Mouse (Mus musculus): ENCODE results near the gene Dctn5.
"Not testable (repeated sequence)": the region's sequence is repeated elsewhere in the genome, so short reads cannot be mapped to it uniquely, and the experiment has no call there.

Dctn5 gene

DNA sequence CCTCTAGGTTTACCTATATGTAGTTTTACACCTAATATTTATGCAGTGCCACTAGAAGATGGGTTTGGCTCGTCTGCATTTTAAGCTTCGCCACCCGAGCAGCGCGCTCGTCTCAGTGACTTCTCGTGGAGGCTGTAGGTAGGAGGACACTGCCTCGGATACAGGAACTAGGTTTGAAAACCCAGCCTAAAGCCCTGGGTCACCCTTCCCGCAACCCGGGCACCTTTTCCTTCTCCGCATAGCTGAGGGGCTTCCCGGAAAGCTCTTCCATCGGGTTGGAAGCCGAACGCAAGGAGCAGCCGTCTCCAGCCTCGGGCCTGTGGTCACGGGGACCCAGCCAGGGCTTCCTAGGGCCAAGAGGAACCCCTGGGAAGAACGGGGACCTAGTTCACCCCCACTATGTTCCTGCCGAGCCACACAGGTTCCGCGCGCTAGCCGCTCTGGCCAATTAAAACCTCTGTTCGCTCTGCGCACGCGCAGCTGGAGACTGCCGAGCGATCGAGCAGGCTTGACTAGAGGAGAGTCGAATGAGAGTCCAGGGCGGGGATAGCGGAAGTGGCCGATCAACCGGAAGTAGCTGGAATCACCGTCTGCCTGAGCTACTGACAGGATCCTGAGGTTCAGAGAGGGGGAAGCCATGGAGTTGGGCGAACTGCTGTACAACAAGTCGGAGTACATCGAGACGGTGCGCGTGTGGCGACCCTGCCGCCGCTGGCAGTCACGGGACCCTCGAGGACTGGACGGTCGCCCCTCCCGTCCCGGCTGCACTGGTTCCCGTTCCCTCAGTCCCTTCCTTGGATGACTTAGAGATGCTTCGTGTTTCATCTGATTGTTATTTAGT is at the start of gene Dctn5, which contains the start of gene Palb2:
Gene Dctn5 (plus strand): TSS at position 545 of the 841 bp plus-strand sequence.
Gene Palb2 (minus strand): TSS at position 489 of the 841 bp plus-strand sequence.
- DNase-seq (ENCODE audit: low spot score): peak; percentile 98

GRCm38 (mm10) chr7:122087195-122087982 is 45.5 kb upstream of the Dctn5 start:
- DNase-seq (ENCODE audit: low spot score): no peak

- no peak for DNase-seq (ENCODE audit: low spot score)
Measured at GRCm38 (mm10) chr7:122094564-122095330, 38.1 kb upstream of the Dctn5 start.

DNA sequence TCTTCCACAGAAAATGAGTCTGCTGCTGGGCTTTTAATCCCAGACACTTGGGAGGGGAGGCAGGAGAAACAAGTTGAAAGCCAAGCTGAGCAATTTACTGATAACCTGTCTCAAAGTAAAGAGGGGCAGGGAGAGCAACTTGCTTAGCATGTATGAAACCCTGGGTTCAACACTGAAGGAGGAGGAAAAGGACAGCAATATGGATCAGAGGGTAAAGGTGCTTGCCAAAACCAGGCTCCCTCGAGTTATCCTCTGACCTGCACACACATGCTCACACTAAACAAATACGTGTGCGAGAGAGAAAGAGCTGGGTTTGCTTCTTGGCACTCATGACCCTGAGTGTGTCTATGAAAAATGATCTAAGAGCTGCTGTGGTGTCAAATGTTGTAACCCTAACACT is 34.8 kb upstream of the Dctn5 start:
- no peak for DNase-seq (ENCODE audit: low spot score)

DNA sequence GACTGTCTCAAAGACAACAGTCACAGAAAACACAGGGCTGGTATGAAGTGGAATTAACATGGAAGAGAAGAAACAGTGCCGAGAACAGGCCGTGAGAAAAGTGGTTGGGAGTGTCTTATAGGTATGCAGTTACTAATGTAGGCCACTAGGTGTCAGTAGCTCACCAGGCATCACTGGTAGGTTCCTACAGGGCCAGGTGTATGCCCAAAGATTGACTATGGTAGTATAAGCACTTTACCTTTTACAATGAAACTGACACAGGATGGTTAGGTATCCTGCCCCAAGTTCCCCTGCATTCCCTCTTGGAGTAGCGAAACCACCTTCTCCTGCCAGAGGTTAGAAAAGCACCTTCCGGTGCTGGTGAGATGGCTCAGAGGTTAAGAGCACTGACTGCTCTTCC is 33.6 kb upstream of the Dctn5 start:
- DNase-seq (ENCODE audit: low spot score): peak; percentile 68

- DNase-seq (ENCODE audit: low spot score): not testable (repeated sequence)
Measured at GRCm38 (mm10) chr7:122101014-122101746, 31.7 kb upstream of the Dctn5 start.

DNA sequence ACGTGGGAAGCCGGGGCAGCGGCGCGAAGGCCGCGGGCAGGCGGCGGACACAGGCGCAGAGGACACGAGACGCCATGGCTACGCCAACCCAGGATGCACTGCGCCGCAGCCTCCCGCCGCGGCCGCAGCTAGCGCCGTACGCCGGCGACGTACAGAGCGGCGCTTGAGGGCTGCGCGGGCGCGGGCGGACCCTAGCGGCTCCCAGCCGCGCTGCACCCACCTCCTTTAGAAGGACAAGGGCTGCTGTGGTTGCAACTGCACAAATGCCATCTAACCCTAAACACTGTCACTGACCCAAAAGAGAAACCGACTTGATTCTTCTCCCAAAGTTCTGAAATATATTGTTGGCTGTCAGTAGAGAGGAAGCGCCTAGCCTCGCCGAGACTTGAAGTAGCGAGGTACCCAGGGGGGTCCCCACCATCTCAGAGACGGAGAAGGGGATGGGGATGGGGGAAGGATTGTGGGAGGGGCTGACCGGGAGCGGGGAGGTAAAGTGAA is 31.0 kb upstream of the Dctn5 start, which contains the start of gene Ndufab1:
Gene Ndufab1 (minus strand): TSS at position 140 of the 498 bp plus-strand sequence.
- peak; percentile 82 for DNase-seq (ENCODE audit: low spot score)

DNA sequence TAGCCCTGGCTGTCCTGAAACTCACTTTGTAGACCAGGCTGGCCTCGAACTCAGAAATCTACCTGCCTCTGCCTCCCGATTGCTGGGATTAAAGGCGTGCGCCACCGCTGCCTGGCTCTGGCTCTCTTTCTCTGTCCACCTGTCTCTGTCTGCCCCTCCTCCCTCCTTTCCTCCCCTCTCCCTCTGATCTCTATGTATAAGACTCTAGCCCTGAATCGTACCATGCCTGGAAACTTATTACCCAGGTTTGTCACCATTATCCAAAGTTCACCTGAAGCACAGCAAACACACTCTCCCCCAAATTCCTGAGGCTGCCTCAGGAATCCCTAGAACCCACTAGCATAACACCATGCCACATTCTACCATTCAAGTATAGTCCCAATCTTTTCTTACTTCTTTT is 24.6 kb upstream of the Dctn5 start:
- no peak for DNase-seq (ENCODE audit: low spot score)

- no peak for DNase-seq (ENCODE audit: low spot score)
Measured at GRCm38 (mm10) chr7:122123518-122123917, 9.3 kb upstream of the Dctn5 start.

DNA sequence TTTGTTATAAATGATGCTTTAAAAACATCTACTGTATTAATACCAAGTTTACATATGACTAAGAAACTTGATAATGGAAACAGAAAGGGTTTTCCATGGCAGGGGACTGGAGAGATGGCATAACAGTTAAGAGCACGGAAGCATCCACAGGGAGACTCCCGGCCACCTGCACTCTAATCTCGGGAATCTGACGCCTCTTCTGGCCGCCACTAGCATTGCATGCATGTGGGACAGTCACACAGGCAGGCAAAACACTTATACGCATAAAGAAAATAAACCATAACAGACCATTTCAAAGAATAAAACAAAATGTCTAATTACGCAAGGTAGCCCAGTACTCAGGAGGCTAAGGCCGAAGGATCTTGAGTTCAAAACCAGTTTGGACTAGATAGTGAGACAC is 7.2 kb upstream of the Dctn5 start:
- no peak for DNase-seq (ENCODE audit: low spot score)

- no peak for DNase-seq (ENCODE audit: low spot score)
Measured at GRCm38 (mm10) chr7:122126946-122127345, 5.9 kb upstream of the Dctn5 start.

GRCm38 (mm10) chr7:122131834-122132233 is 1.0 kb upstream of the Dctn5 start:
- no peak for DNase-seq (ENCODE audit: low spot score)

- DNase-seq (ENCODE audit: low spot score): no peak
Measured at GRCm38 (mm10) chr7:122133338-122133625, 441 bp downstream of the Dctn5 start.

DNA sequence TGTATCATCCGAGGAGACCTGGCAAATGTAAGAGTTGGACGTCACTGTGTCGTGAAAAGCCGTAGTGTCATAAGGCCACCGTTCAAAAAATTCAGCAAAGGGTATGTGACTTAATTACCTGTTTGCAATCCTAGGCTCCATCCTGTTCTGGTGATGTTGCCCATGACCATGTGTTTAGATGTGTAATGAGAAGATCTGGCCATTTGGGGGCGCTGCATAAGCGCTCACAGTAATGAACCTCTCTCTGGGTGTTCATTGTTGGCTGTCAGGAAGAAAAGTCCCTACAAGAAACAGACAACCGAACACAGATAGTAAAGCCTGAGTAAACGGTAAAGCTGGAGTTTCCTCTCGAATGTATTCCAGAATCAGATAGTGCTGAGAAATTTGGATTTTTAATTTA is 2.2 kb downstream of the Dctn5 start:
- DNase-seq (ENCODE audit: low spot score): peak; percentile 38

- no peak for DNase-seq (ENCODE audit: low spot score)
Measured at GRCm38 (mm10) chr7:122137071-122137470, 4.2 kb downstream of the Dctn5 start.

DNA sequence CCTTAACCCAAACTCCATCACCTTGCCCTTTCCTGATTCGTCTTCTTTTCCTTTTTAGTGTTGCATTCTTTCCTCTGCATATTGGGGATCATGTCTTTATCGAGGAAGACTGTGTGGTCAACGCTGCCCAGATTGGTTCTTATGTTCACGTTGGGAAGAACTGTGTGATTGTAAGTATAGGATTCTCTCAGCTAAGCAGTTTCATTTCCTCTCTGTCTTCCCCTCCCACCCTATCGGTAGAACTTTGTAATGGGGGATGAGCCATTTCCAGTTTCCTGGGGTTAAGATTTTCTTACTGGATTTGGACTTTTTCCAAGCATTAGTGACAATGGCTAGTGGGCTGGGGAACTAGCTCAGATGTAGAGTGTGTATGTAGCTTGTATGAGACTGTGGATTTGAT is 5.3 kb downstream of the Dctn5 start:
- no peak for DNase-seq (ENCODE audit: low spot score)

GRCm38 (mm10) chr7:122140991-122141390 is 8.2 kb downstream of the Dctn5 start:
- no peak for DNase-seq (ENCODE audit: low spot score)

- no peak for DNase-seq (ENCODE audit: low spot score)
Measured at GRCm38 (mm10) chr7:122152473-122152872, 19.6 kb downstream of the Dctn5 start.

DNA sequence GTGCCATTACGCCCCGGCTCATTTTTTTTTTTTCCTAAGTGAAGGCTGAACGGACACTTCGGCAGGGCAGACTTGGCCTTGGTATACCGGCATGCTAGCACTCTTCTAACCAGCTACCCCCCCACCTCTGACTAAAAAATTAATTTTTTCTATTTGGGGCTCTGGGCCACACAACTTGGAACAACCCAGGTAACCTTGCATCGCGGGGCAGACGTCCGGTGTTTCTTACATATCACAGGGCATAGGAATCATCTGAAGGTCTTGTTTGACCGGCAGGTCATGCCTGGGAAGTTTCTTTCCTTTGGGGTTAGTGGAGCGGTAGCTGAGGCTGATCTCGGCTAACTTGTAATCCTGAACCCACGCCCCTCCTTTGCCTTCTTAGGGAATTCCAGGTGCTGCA is 25.6 kb downstream of the Dctn5 start:
- DNase-seq (ENCODE audit: low spot score): no peak

DNA sequence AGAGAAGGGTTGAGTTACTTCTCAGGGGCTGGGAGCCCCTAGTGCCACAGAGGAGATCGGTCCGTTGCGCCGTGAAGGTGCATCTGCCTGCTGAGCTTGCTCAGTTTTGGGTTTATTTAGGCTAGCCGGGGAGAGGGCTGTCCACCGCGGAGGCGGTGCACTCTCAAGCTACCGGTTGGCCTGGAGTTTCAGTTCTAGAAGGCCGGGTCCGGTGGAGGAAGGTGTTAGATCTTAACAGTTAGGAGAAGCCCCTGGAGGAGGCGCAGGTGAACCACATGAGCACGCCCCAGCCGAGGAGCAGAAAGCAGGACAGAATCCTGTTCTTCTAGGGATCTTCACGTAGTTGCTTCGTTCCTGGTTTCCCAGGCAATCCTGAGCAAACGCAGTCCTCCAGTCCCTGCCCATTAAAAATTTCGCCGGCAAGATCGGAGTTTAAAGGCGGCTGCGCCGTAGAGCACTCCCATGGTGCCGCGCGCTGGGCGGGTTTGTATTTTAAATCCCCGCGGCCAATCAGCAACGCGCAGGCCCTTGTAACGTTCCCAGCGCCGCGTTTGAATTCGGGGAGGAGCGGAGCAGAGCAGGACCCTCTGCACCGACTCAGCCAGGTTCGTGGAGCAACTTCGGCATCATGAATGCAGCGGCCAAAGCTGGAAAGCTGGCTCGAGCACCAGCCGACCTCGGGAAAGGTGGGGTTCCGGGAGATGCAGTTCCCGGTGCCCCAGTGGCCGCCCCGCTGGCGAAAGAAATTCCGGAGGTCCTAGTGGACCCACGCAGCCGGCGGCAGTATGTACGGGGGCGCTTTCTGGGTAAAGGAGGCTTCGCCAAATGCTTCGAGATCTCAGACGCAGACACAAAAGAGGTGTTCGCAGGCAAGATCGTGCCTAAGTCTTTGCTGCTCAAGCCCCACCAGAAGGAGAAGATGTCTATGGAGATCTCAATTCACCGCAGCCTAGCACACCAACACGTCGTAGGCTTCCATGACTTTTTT is 26.4 kb downstream of the Dctn5 start, which contains the start of gene Plk1:
Gene Plk1 (plus strand): TSS at position 525 of the 988 bp plus-strand sequence.
- peak; percentile 39 for DNase-seq (ENCODE audit: low spot score)

All from T-cell, adult 2 months (primary cell).